Mouse (Mus musculus) forebrain, embryonic 16.5 days (tissue): Measurements from ENCODE around the gene Abcf2. TPM values are rescaled to one million over a fixed set of nuclear protein-coding genes. Genes with fewer than 3 reads are reported as not detected.

ENCODE experiments used
- ATAC-seq: fragments of 200-750 bp; cut with Nextera tagmentation; 2 replicates; pipeline ENCODE4 v1.8.0; 2017; ENCODE audit warnings: mild to moderate bottlenecking, moderate library complexity
- H3K27ac ChIP-seq: fragments of 300-500 bp; sonication (generic); 2 replicates; pipeline ENCODE4 v1.5.1; 2014; ENCODE audit warnings: low read length, control low read depth
- H3K27me3 ChIP-seq: fragments of 300-500 bp; sonication (generic); replicated peaks from 2 replicates; pipeline ENCODE4 v1.6.1; 2014; ENCODE audit warnings: low read length; ENCODE audit not compliant: control insufficient read depth, insufficient read depth
- H3K36me3 ChIP-seq: fragments of 300-500 bp; sonication (generic); 2 replicates; pipeline ENCODE4 v1.6.1; 2014; ENCODE audit not compliant: control insufficient read depth, insufficient read depth
- H3K4me1 ChIP-seq: fragments of 300-500 bp; sonication (generic); replicated peaks from 2 replicates; pipeline ENCODE4 v1.6.1; 2014; ENCODE audit warnings: low read length; ENCODE audit not compliant: control insufficient read depth, insufficient read depth
- H3K4me2 ChIP-seq: fragments of 300-500 bp; sonication (generic); 2 replicates; pipeline ENCODE4 v1.6.1; 2014; ENCODE audit warnings: mild to moderate bottlenecking, low read length, control low read depth
- H3K4me3 ChIP-seq: fragments of 300-500 bp; sonication (generic); replicated peaks from 2 replicates; pipeline ENCODE4 v1.5.1; 2014; ENCODE audit warnings: mild to moderate bottlenecking, low read length, control low read depth
- H3K9ac ChIP-seq: fragments of 300-500 bp; sonication (generic); replicated peaks from 2 replicates; pipeline ENCODE4 v1.6.1; 2014; ENCODE audit warnings: low read depth, low read length, control low read depth
- H3K9me3 ChIP-seq: fragments of 300-500 bp; sonication (generic); 2 replicates; pipeline ENCODE4 v1.6.1; 2016; ENCODE audit warnings: low read length; ENCODE audit not compliant: control insufficient read depth
- WGBS: fragments of 180-500 bp; shearing (Covaris S2); extraction: QIAGEN DNeasy Blood & Tissue Kit; methylation state at CpG from one replicate; pipeline ENCODE4 v1.1.7; 2014; 5-methylcytosine and 5-hydroxymethylcytosine counted together
- polyA plus RNA-seq: library from polyadenylated mRNA; unstranded; fragments of >200 nt; fragmentation: Nextera tagmentation; extraction: Ambion mirVana; gene quantifications from 2 replicates; pipeline ENCODE4 v1.2.1, GENCODE M21; 2015

The Abcf2 gene
- polyA plus RNA-seq, 1 experiment from 2014 or later, result 107 TPM

- no peaks in the 10 kb centered on the region for H3K36me3 ChIP-seq
- 59% methylated on average over 8 of the region's 8 CpGs for WGBS
- peak overlapping the region; percentile 83 for H3K9ac ChIP-seq
- peaks cover 72% of the 10 kb centered on the region for H3K4me1 ChIP-seq
- ATAC-seq, result no peak
- no peaks in the 10 kb centered on the region for H3K27me3 ChIP-seq
- peak overlapping the region; percentile 99 for H3K27ac ChIP-seq
- H3K9me3 ChIP-seq, result no peaks in the 10 kb centered on the region
- H3K4me2 ChIP-seq, result peak overlapping the region; percentile 93
- H3K4me3 ChIP-seq, result peak overlapping the region; percentile 66
Measured at GRCm38 (mm10) chr5:24603431-24604010, 26.3 kb upstream of the Abcf2 start.

DNA sequence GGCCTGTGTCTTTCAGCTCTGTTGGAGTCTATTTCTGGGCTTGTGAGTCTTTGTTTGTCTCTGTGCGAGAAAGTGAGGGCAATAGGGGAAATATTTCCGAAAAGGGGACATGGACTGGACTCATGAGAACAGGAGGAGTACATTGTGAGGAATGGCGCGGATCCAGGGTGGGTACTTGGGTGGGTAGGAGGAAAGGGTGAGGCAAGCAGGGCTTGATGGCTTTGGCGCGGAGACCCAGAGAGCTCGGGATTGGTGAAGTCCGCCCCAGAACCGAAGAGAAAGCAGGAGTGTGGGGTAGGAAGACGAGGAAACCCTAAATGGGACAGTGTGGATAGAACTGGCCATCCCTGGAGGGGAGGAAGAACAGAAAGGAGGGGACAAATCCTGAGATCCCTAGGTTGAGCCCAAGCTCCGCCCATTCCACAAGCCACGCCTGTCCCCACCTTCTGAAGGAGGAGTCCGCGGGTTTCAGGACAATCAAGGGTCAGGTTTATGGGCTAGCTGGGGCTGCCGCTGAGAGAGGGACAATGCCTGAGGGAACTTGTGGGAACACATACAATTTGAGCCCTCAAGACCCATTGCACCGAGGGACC, 25.6 kb upstream of the Abcf2 start:
- 3% methylated on average over 16 of the region's 16 CpGs for WGBS
- H3K4me2 ChIP-seq, result peak overlapping the region; percentile 93
- H3K4me3 ChIP-seq, result peak overlapping the region; percentile 66
- H3K4me1 ChIP-seq, result peaks cover 79% of the 10 kb centered on the region
- H3K36me3 ChIP-seq, result no peaks in the 10 kb centered on the region
- ATAC-seq, result peak; percentile 21
- H3K27ac ChIP-seq, result peak overlapping the region; percentile 99
- H3K9ac ChIP-seq, result peak overlapping the region; percentile 83
- no peaks in the 10 kb centered on the region for H3K9me3 ChIP-seq
- H3K27me3 ChIP-seq, result no peaks in the 10 kb centered on the region

DNA sequence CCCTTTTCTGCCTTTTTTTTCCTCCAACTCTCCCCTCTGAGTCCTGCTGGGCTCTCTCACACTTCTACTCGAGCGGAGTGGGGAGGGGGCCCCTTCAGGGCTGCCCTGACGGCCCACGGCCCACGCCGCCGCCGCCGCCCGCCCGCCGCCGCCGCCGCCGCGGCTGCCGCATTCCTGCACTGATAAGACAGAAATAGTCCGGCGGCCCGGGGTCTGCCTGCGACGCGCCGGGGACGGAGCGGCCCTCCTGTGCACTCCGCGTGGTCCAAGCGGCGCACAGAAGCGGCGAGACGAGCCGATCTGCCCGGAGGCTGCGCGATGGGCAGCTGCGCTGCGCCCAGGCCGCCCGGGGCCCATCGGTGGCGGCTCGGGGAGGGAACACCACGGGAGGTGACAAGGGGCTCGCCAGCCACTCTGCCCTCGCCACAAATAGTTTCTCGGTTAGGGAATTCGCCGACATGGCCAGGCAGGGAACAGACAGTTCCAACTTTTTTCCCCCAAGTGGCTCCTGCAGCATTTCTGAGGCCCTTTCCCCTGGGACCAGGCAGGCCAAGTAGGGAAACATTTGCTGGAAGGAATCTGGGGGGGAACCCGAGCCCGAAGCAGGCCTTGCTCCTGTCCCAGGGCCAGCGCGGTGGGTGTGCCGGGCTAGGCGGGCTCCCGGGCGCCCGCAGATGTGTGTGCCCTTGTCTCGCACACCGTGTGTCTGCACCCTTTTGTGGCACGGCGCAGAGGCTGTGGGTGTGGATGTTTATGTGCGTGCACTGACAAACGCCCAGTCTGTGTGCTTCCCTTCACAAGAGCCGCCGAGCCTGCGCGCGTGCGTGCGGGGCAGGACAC, 24.9 kb upstream of the Abcf2 start:
- under 1% methylated on average over 73 of the region's 73 CpGs for WGBS
- no peaks in the 10 kb centered on the region for H3K36me3 ChIP-seq
- H3K27me3 ChIP-seq, result no peaks in the 10 kb centered on the region
- H3K4me3 ChIP-seq, result peak overlapping the region; percentile 66
- ATAC-seq, result peak; percentile 32
- H3K9me3 ChIP-seq, result no peaks in the 10 kb centered on the region
- peaks cover 83% of the 10 kb centered on the region for H3K4me1 ChIP-seq
- peak overlapping the region; percentile 83 for H3K9ac ChIP-seq
- H3K27ac ChIP-seq, result peak overlapping the region; percentile 99
- H3K4me2 ChIP-seq, result peak overlapping the region; percentile 93

DNA sequence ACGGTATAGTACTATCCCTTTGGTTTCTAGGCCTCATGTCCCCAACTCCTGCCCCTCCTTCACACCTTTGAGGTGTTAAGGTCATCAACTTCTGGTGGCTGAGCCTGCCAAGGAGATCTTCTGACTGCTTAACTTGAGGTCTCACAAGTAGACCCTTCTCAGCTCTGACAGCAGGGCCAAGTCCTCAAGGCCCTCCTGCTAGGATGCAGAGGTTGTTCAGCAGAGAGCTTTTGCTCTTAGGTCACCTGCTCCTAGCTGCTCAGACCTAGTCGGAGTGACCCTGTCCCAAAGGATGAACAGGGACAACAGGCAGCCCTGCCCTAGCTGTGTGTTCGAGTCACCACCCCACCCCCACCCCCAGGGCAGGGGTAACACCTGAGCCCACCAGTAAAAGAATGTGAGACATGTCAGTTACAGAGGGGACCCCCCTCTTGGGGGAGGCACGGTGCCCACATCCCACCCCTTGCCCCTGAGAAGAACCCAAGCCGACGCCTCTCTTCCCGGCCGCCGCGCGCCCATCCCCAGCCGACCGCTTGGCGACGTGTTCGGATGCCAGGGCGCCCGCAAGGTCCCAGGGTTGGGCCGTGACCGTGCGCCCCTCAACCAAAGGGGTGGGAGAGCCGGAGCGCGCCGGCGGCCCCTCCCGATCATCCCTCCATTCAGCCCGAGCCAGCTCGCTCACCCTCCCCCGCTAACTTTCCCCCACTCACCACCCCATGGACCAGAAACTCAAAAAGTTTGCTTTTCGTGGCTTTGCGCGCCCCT, 24.0 kb upstream of the Abcf2 start:
- ATAC-seq, result no peak
- H3K36me3 ChIP-seq, result no peaks in the 10 kb centered on the region
- H3K4me3 ChIP-seq, result peak overlapping the region; percentile 66
- under 1% methylated on average over 25 of the region's 33 CpGs for WGBS
- no peaks in the 10 kb centered on the region for H3K27me3 ChIP-seq
- H3K27ac ChIP-seq, result peak overlapping the region; percentile 99
- H3K4me2 ChIP-seq, result peak overlapping the region; percentile 93
- H3K9me3 ChIP-seq, result no peaks in the 10 kb centered on the region
- H3K4me1 ChIP-seq, result peaks cover 82% of the 10 kb centered on the region
- H3K9ac ChIP-seq, result peak overlapping the region; percentile 83

DNA sequence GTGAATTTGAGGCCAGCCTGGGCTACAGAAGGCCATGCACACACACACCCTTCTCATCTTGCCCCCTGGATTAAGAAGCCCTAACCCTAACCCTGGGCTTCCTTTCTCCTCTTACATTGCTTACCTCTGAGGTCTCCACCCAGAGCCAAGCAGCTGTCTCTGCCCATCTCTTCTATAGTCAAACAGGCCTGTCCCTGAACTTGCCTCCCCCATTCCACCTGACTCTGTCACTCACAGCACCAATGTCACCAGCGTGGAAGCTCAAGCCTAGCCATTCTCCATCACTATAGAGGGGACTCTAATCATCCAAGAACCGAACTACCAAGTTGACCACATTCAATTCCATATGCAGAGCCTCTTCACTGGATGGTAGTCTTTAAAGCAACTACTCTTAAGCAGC, 23.0 kb upstream of the Abcf2 start:
- Histone ChIP-seq H3K27ac (no peak overlapping the region), H3K4me1 (peaks cover 82% of the 10 kb centered on the region), H3K4me3 (no peak overlapping the region; the same call in none of the 2 replicates), H3K9ac (no peak overlapping the region), H3K36me3 (no peaks in the 10 kb centered on the region), H3K4me2 (peak overlapping the region; percentile 93), H3K9me3 (no peaks in the 10 kb centered on the region), H3K27me3 (no peaks in the 10 kb centered on the region)
- no peak for ATAC-seq
- WGBS, result 69% methylated on average over 2 of the region's 2 CpGs

DNA sequence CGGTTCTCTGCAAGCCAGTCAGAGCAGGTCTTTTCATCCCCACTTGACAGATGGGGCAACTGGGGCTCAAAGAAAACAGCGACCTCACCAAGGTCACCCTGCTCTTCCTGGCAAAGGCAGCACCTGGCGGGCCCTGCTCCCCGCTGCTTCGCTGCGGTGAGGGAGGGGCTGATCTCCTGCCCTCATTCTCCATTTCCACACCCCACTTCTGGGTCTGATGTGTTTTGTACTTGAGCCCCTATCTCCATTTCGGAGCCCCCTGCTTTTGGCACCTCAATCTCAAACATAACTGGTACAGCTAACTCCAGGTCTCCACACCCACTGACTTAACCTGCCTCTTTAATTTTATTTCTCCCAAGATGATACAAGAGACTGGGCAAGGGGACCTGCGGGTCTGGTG, 21.9 kb upstream of the Abcf2 start:
- Histone ChIP-seq H3K4me3 (peak overlapping the region; percentile 67), H3K27ac (peak overlapping the region; percentile 95), H3K27me3 (no peaks in the 10 kb centered on the region), H3K9me3 (no peaks in the 10 kb centered on the region), H3K9ac (peak overlapping the region; percentile 93), H3K4me1 (peaks cover 82% of the 10 kb centered on the region), H3K4me2 (peak overlapping the region; percentile 85), H3K36me3 (peaks cover 6% of the 10 kb centered on the region)
- WGBS, result 13% methylated on average over 8 of the region's 8 CpGs
- ATAC-seq, result no peak

DNA sequence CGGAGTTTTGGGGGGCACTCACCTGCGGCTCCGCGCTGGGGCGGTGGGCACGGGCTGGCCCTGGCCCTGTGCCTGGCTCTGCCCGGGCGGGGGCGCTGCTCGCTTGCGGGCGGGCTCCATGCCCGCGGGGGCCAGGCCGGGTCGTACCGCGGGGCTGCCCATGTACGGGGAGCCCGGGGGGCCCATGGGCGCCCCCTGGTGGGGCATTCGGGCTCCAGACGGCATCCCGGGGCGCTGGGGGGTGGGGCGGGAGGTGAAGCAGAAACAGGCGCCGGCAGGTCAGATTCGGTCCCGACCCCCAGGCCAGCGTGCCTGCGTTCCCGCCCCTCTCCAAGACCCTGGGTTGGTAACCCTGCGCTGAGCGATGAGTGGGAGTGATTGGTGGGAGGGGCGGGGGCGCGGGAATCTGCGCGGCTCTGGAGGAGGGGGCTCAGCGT, 21.3 kb upstream of the Abcf2 start:
- under 1% methylated on average over 29 of the region's 41 CpGs for WGBS
- peak; percentile 9; the same call in 1 of the 2 replicates for ATAC-seq
- Histone ChIP-seq H3K9me3 (no peaks in the 10 kb centered on the region), H3K4me2 (peak overlapping the region; percentile 85), H3K36me3 (peaks cover 8% of the 10 kb centered on the region), H3K27me3 (no peaks in the 10 kb centered on the region), H3K4me3 (peak overlapping the region; percentile 67), H3K27ac (peak overlapping the region; percentile 95), H3K4me1 (peaks cover 76% of the 10 kb centered on the region), H3K9ac (peak overlapping the region; percentile 93)

- Histone ChIP-seq H3K4me2 (peak overlapping the region; percentile 85), H3K4me1 (peaks cover 71% of the 10 kb centered on the region), H3K9ac (peak overlapping the region; percentile 93), H3K9me3 (no peaks in the 10 kb centered on the region), H3K4me3 (peak overlapping the region; percentile 67), H3K36me3 (peaks cover 13% of the 10 kb centered on the region), H3K27ac (peak overlapping the region; percentile 95), H3K27me3 (no peaks in the 10 kb centered on the region)
- 9% methylated on average over 15 of the region's 15 CpGs for WGBS
- no peak for ATAC-seq
Measured at GRCm38 (mm10) chr5:24597901-24598569, 20.8 kb upstream of the Abcf2 start.
